Comparison of ENCODE assay signal across 17 mouse cellular contexts in the genomic region with DNA sequence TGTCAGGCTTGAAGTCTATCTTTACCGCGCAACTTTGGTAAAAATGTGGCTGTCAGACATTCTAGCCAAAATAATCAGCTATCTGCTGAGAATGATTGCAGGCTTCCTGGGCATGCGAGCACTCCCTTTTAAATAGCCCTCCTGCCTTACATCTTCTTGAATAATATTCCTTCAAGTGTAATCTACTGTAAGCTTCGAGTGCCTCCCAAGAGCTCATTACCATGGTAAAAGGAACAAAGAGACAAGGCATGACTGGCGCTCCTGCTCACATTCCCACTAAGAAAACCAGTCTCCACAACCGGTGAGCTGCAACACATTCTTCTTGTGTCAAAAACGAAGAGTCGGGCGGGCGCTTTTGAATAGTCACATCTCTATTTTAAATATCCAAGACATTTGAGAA.
DNase-seq lines count a peak whose midpoint lies in the region; ATAC-seq and TF ChIP-seq lines count a peak whose summit lies in the region.
"Had no signal": no experiment of that assay in that cellular context is flagged by ENCODE, and none has a peak within 500 bp of the region (broad histone marks: within the 10 kb centered on the region; RNA-seq: fewer than 3 reads in every experiment).

No protein-coding gene starts in this region.

- H3K9ac ChIP-seq in hindbrain, embryonic 11.5 days (ENCODE audit: low read depth, low read length): no peak overlapping the region
- no peak overlapping the region for H3K9ac ChIP-seq in ES-E14 (ENCODE audit: insufficient read depth, low read depth, low read length, poor library complexity, severe bottlenecking)
- H3K9ac ChIP-seq in forebrain, embryonic 15.5 days (replicated peaks): no peak overlapping the region
- H3K9ac ChIP-seq in midbrain, embryonic 14.5 days (replicated peaks; ENCODE audit: low read length): no peak overlapping the region; the same call in 1 of the 2 replicates
- H3K9ac ChIP-seq in stomach, postnatal 0 days (ENCODE audit: low read length): no peak overlapping the region
- H3K9ac ChIP-seq: embryonic facial prominence, embryonic 13.5 days; liver, embryonic 15.5 days had no signal

- in situ Hi-C loops in ES-E14 (cut with MboI; ENCODE audit: low sequenced_read_pairs in 2 of 2, unreplicated experiment in 2 of 2): no loop called here

- no peak for TF ChIP-seq CTCF in stomach, postnatal 0 days (IDR thresholded peaks at IDR 0.05; ENCODE audit: low read depth)

- H3K36me3 ChIP-seq in hindbrain, embryonic 10.5 days: no peaks in the 10 kb centered on the region
- H3K36me3 ChIP-seq in hindbrain, embryonic 11.5 days (ENCODE audit: control insufficient read depth, insufficient read depth, low read length): no peaks in the 10 kb centered on the region
- no peaks in the 10 kb centered on the region for H3K36me3 ChIP-seq in ES-E14 (ENCODE audit: control insufficient read depth, insufficient read depth, low read length, poor library complexity, severe bottlenecking)
- H3K36me3 ChIP-seq in forebrain, embryonic 15.5 days: no peaks in the 10 kb centered on the region
- H3K36me3 ChIP-seq in midbrain, embryonic 14.5 days (ENCODE audit: control insufficient read depth, insufficient read depth, low read length): no peaks in the 10 kb centered on the region
- H3K36me3 ChIP-seq in stomach, postnatal 0 days (ENCODE audit: control insufficient read depth, insufficient read depth, low read length): no peaks in the 10 kb centered on the region
- H3K36me3 ChIP-seq: embryonic facial prominence, embryonic 13.5 days; liver, embryonic 15.5 days had no signal

- H3K9me3 ChIP-seq in hindbrain, embryonic 10.5 days: no peaks in the 10 kb centered on the region
- no peaks in the 10 kb centered on the region for H3K9me3 ChIP-seq in hindbrain, embryonic 11.5 days (ENCODE audit: control insufficient read depth, low read length)
- H3K9me3 ChIP-seq in ES-E14 (ENCODE audit: control insufficient read depth, insufficient read depth, low read depth, low read length): no peaks in the 10 kb centered on the region
- H3K9me3 ChIP-seq in forebrain, embryonic 15.5 days: no peaks in the 10 kb centered on the region
- no peaks in the 10 kb centered on the region for H3K9me3 ChIP-seq in midbrain, embryonic 14.5 days (ENCODE audit: control insufficient read depth, low read length)
- H3K9me3 ChIP-seq in stomach, postnatal 0 days (ENCODE audit: control insufficient read depth, low read length): no peaks in the 10 kb centered on the region
- H3K9me3 ChIP-seq: embryonic facial prominence, embryonic 13.5 days; liver, embryonic 15.5 days had no signal

- no peaks in the 10 kb centered on the region for H3K27me3 ChIP-seq in hindbrain, embryonic 10.5 days (ENCODE audit: insufficient read depth, poor library complexity, severe bottlenecking)
- no peaks in the 10 kb centered on the region for H3K27me3 ChIP-seq in hindbrain, embryonic 11.5 days (ENCODE audit: control insufficient read depth, insufficient read depth, low read length)
- H3K27me3 ChIP-seq in forebrain, embryonic 15.5 days: no peaks in the 10 kb centered on the region
- H3K27me3 ChIP-seq in midbrain, embryonic 14.5 days (ENCODE audit: control insufficient read depth, insufficient read depth, low read length): no peaks in the 10 kb centered on the region
- H3K27me3 ChIP-seq in stomach, postnatal 0 days (ENCODE audit: control insufficient read depth, insufficient read depth, low read length): no peaks in the 10 kb centered on the region
- H3K27me3 ChIP-seq: embryonic facial prominence, embryonic 13.5 days; liver, embryonic 15.5 days had no signal

- H3K4me1 ChIP-seq in hindbrain, embryonic 10.5 days (replicated peaks): peaks cover 4% of the 10 kb centered on the region; the same call in 1 of the 2 replicates
- no peaks in the 10 kb centered on the region for H3K4me1 ChIP-seq in hindbrain, embryonic 11.5 days (replicated peaks; ENCODE audit: control insufficient read depth, insufficient read depth, low read length)
- H3K4me1 ChIP-seq in ES-E14 (ENCODE audit: control insufficient read depth in 2 of 2, insufficient read depth in 2 of 2, low read length in 2 of 2, poor library complexity in 1 of 2): no peaks in the 10 kb centered on the region
- H3K4me1 ChIP-seq in forebrain, embryonic 15.5 days: peaks cover 10% of the 10 kb centered on the region
- 0 out of 2 replicates have a peak, but pooled peaks cover 6% of the 10 kb centered on the region for H3K4me1 ChIP-seq in midbrain, embryonic 14.5 days (ENCODE audit: control insufficient read depth, insufficient read depth, low read length)
- H3K4me1 ChIP-seq in stomach, postnatal 0 days (replicated peaks; ENCODE audit: control insufficient read depth, insufficient read depth): no peaks in the 10 kb centered on the region
- H3K4me1 ChIP-seq: embryonic facial prominence, embryonic 13.5 days; liver, embryonic 15.5 days had no signal

- no peak overlapping the region for H3K4me2 ChIP-seq in hindbrain, embryonic 11.5 days (replicated peaks; ENCODE audit: low read depth, low read length)
- peak overlapping the region; percentile 22 for H3K4me2 ChIP-seq in forebrain, embryonic 15.5 days (replicated peaks)
- peak overlapping the region; percentile 30 for H3K4me2 ChIP-seq in midbrain, embryonic 14.5 days (ENCODE audit: low read length)
- no peak overlapping the region for H3K4me2 ChIP-seq in stomach, postnatal 0 days (replicated peaks; ENCODE audit: low read depth)
- H3K4me2 ChIP-seq: embryonic facial prominence, embryonic 13.5 days; liver, embryonic 15.5 days had no signal

- 76% methylated on average over 10 of the region's 10 CpGs for WGBS in hindbrain, embryonic 10.5 days
- WGBS in hindbrain, embryonic 11.5 days: 73% methylated on average over 10 of the region's 10 CpGs
- 25% methylated on average over 10 of the region's 10 CpGs for WGBS in forebrain, embryonic 15.5 days
- 30% methylated on average over 10 of the region's 10 CpGs for WGBS in midbrain, embryonic 14.5 days
- 76% methylated on average over 10 of the region's 10 CpGs for WGBS in stomach, postnatal 0 days

- H3K27ac ChIP-seq in hindbrain, embryonic 10.5 days: peak overlapping the region; percentile 8; the same call in 1 of the 2 replicates
- H3K27ac ChIP-seq in hindbrain, embryonic 11.5 days (ENCODE audit: low read depth, low read length): no peak overlapping the region
- no peak overlapping the region for H3K27ac ChIP-seq in ES-E14 (ENCODE audit: insufficient read depth, low read depth, low read length, poor library complexity, severe bottlenecking)
- peak overlapping the region; percentile 36; the same call in 1 of the 2 replicates for H3K27ac ChIP-seq in forebrain, embryonic 15.5 days (replicated peaks)
- H3K27ac ChIP-seq in midbrain, embryonic 14.5 days (replicated peaks; ENCODE audit: low read depth, low read length): peak overlapping the region; percentile 60
- no peak overlapping the region for H3K27ac ChIP-seq in stomach, postnatal 0 days (replicated peaks)
- H3K27ac ChIP-seq: embryonic facial prominence, embryonic 13.5 days; liver, embryonic 15.5 days had no signal

- ATAC-seq in hindbrain, embryonic 11.5 days (ENCODE audit: low FRiP score): no peak
- peak; percentile 60 for ATAC-seq in forebrain, embryonic 15.5 days (replicated peaks)
- ATAC-seq in midbrain, embryonic 14.5 days (ENCODE audit: low FRiP score, low TSS enrichment): peak; percentile 37; the same call in 1 of the 2 replicates
- ATAC-seq in stomach, postnatal 0 days (ENCODE audit: low FRiP score, low TSS enrichment): no peak

- H3K4me3 ChIP-seq in hindbrain, embryonic 10.5 days: no peak overlapping the region
- no peak overlapping the region for H3K4me3 ChIP-seq in hindbrain, embryonic 11.5 days (ENCODE audit: low read depth, low read length)
- H3K4me3 ChIP-seq in ES-E14 (ENCODE audit: insufficient read depth in 1 of 2, low read depth in 1 of 2, low read length in 2 of 2, poor library complexity in 1 of 2, severe bottlenecking in 1 of 2): no peak overlapping the region
- no peak overlapping the region for H3K4me3 ChIP-seq in forebrain, embryonic 15.5 days
- no peak overlapping the region for H3K4me3 ChIP-seq in midbrain, embryonic 14.5 days (replicated peaks; ENCODE audit: low read depth, low read length)
- no peak overlapping the region for H3K4me3 ChIP-seq in stomach, postnatal 0 days (ENCODE audit: low read depth, low read length)
- H3K4me3 ChIP-seq: embryonic facial prominence, embryonic 13.5 days; liver, embryonic 15.5 days had no signal

- DNase-seq in hindbrain, embryonic 10.5 days (ENCODE audit: low spot score): no peak
- no peak for DNase-seq in hindbrain, embryonic 11.5 days (ENCODE audit: low spot score)
- DNase-seq in ES-E14 (ENCODE audit: low read depth, low spot score): peak; percentile 6
- peak; percentile 63 for DNase-seq in midbrain, embryonic 14.5 days
- no peak for DNase-seq in thymus, postnatal 36 days
- no peak for DNase-seq in stomach, postnatal 0 days (ENCODE audit: low spot score)
- DNase-seq: adrenal gland, adult 8-10 months; cerebellum, adult 9-10 months; gastrocnemius, postnatal 25 days; kidney, adult 18-20 months; kidney, postnatal 10 days; layer of hippocampus, postnatal 36 days; spleen, adult 18-20 months; thymus, postnatal 4 days had no signal

- no peak for TF ChIP-seq EP300 in stomach, postnatal 0 days (optimal IDR thresholded peaks at IDR 0.05)

TF ChIP-seq in ES-E14, 5 proteins besides CTCF, POLR2A, EP300 and RAD21:
- no peak for TF ChIP-seq ZNF384 (IDR thresholded peaks at IDR 0.05; ENCODE audit: low read depth, low read length)
- no peak for TF ChIP-seq HCFC1 (IDR thresholded peaks at IDR 0.05; ENCODE audit: borderline replicate concordance, insufficient read depth, low read length)
- TF ChIP-seq CHD2 (IDR thresholded peaks at IDR 0.05; ENCODE audit: low read depth, low read length): no peak
- no peak for TF ChIP-seq MAFK (IDR thresholded peaks at IDR 0.05; ENCODE audit: insufficient read depth, low read depth, low read length)
- no peak for TF ChIP-seq ZC3H11A (IDR thresholded peaks at IDR 0.05; ENCODE audit: borderline replicate concordance, low read depth, low read length)

Comparison
In these comparisons a context has a peak if more than half of its experiments do, and no peak if none do; other contexts are left out.
1. H3K27ac ChIP-seq: peak in hindbrain, embryonic 10.5 days (single experiment), forebrain, embryonic 15.5 days (single experiment) and midbrain, embryonic 14.5 days (single experiment); none in hindbrain, embryonic 11.5 days (single experiment), ES-E14 (single experiment) and stomach, postnatal 0 days (single experiment).
2. DNase-seq: peak in ES-E14 (single experiment) and midbrain, embryonic 14.5 days (single experiment); none in hindbrain, embryonic 10.5 days (single experiment), hindbrain, embryonic 11.5 days (single experiment), thymus, postnatal 36 days (0 of 2) and stomach, postnatal 0 days (single experiment).
3. ATAC-seq: peak in forebrain, embryonic 15.5 days (single experiment) and midbrain, embryonic 14.5 days (single experiment); none in hindbrain, embryonic 11.5 days (single experiment) and stomach, postnatal 0 days (single experiment).
4. H3K4me2 ChIP-seq: peak in forebrain, embryonic 15.5 days (single experiment) and midbrain, embryonic 14.5 days (single experiment); none in hindbrain, embryonic 11.5 days (single experiment) and stomach, postnatal 0 days (single experiment).